Mouse (Mus musculus) forebrain, embryonic 16.5 days (tissue): ENCODE measurements at regions not wholly inside any gene's neighbourhood (a gene's known extent, or its start where the extent isn't known, plus 50 kb on each side); places are given as distances from the start of the nearest gene placed in this dataset.

Source experiments
- ATAC-seq: fragments of 200-750 bp; cut with Nextera tagmentation; 2 replicates; pipeline ENCODE4 v1.8.0; 2017; ENCODE audit warnings: mild to moderate bottlenecking, moderate library complexity
- H3K27ac ChIP-seq: fragments of 300-500 bp; sonication (generic); 2 replicates; pipeline ENCODE4 v1.5.1; 2014; ENCODE audit warnings: low read length, control low read depth
- H3K27me3 ChIP-seq: fragments of 300-500 bp; sonication (generic); replicated peaks from 2 replicates; pipeline ENCODE4 v1.6.1; 2014; ENCODE audit warnings: low read length; ENCODE audit not compliant: control insufficient read depth, insufficient read depth
- H3K36me3 ChIP-seq: fragments of 300-500 bp; sonication (generic); 2 replicates; pipeline ENCODE4 v1.6.1; 2014; ENCODE audit not compliant: control insufficient read depth, insufficient read depth
- H3K4me1 ChIP-seq: fragments of 300-500 bp; sonication (generic); replicated peaks from 2 replicates; pipeline ENCODE4 v1.6.1; 2014; ENCODE audit warnings: low read length; ENCODE audit not compliant: control insufficient read depth, insufficient read depth
- H3K4me2 ChIP-seq: fragments of 300-500 bp; sonication (generic); 2 replicates; pipeline ENCODE4 v1.6.1; 2014; ENCODE audit warnings: mild to moderate bottlenecking, low read length, control low read depth
- H3K4me3 ChIP-seq: fragments of 300-500 bp; sonication (generic); replicated peaks from 2 replicates; pipeline ENCODE4 v1.5.1; 2014; ENCODE audit warnings: mild to moderate bottlenecking, low read length, control low read depth
- H3K9ac ChIP-seq: fragments of 300-500 bp; sonication (generic); replicated peaks from 2 replicates; pipeline ENCODE4 v1.6.1; 2014; ENCODE audit warnings: low read depth, low read length, control low read depth
- H3K9me3 ChIP-seq: fragments of 300-500 bp; sonication (generic); 2 replicates; pipeline ENCODE4 v1.6.1; 2016; ENCODE audit warnings: low read length; ENCODE audit not compliant: control insufficient read depth
- WGBS: fragments of 180-500 bp; shearing (Covaris S2); extraction: QIAGEN DNeasy Blood & Tissue Kit; methylation state at CpG from one replicate; pipeline ENCODE4 v1.1.7; 2014; 5-methylcytosine and 5-hydroxymethylcytosine counted together

DNA sequence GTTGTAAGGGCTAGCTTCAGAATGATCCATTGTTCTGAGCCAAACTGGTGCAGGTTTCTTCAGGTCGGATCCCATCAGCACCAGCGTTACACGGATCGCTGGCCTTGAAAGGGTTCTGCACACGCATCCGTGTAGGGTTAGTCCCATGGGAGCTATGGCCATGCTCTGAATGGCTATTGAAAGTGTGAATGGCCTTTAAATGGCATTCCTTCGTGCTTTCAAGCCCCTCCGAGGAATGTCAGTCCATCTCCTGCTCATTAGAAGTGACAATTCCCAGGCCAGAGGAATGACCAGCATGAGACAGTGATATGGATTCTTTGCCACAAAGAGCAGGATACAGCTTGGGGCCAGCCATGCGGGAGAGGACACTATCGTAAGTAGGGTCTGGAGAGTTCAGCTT is 56.1 kb upstream of the Smyd2 start:
- Histone ChIP-seq H3K4me3 (no peak overlapping the region), H3K9me3 (no peaks in the 10 kb centered on the region), H3K27ac (no peak overlapping the region), H3K27me3 (no peaks in the 10 kb centered on the region), H3K9ac (no peak overlapping the region), H3K4me2 (no peak overlapping the region), H3K4me1 (no peaks in the 10 kb centered on the region), H3K36me3 (no peaks in the 10 kb centered on the region)
- 28% methylated on average over 10 of the region's 10 CpGs for WGBS
- ATAC-seq = no peak

DNA sequence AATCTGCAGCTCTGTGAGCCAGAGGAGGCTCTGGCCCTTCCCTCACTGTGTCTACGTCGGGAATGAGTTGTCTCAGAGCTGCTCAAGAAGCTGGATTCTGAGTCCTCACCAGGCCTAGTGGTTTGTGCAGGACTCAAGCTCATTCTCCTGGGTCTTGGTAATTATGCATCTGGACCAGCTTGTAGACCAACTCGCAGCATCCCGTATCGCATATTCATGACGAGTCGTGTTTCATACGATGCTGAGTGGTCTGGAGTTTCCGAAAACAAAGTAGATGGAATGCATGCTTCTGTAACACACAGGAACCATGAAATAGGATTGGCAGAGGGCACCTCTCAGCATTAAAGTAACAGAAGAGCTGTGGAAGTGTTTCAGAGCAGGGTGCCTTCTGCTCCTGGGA is 53.5 kb upstream of the Smyd2 start:
- no peak overlapping the region for H3K4me2 ChIP-seq

DNA sequence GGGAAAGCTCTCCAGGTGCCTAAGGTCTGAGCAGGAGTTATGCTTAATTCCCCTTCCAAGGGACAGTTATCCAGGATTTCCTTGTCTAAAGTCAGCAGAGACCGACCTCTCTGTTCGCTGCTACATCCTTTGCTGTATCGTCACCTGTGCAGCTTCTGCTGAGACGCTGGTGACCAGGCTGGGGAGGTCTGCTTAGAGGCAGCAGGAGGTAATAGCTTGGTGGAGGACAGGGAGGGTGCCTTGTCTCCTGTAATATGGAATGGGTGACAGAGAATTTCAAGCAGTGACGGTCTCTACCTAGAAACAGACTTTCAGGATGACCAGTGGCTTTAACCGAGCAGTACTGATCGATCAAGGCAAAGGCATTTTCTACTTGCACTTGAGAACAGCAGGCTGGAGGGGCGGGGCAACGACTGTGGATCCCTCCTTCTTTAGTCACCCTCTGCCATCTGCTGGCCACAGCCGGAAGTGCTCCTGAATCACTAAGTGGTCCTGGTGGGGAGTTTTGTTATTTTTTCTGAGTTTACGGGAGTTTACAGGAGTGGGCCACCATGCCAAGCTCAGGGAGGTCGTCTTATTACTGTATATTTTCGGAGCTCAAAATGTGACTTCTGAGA is 50.7 kb upstream of the Smyd2 start:
- 0 out of 2 replicates have a peak, but pooled peaks cover 3% of the 10 kb centered on the region for H3K4me1 ChIP-seq
- no peaks in the 10 kb centered on the region for H3K9me3 ChIP-seq
- 15% methylated on average over 13 of the region's 13 CpGs for WGBS
- ATAC-seq = peak; percentile 83
- 0 out of 2 replicates have a peak overlapping the region, but pooled peaks have one; percentile 7 for H3K4me3 ChIP-seq
- peak overlapping the region; percentile 31; the same call in 1 of the 2 replicates for H3K9ac ChIP-seq
- no peaks in the 10 kb centered on the region for H3K36me3 ChIP-seq
- H3K27me3 ChIP-seq = no peaks in the 10 kb centered on the region
- H3K27ac ChIP-seq = no peak overlapping the region
- H3K4me2 ChIP-seq = peak overlapping the region; percentile 40

More for the DNA sequence above, 53.5 kb upstream of the Smyd2 start:
- no peak for ATAC-seq
- H3K4me3 ChIP-seq = no peak overlapping the region
- 0 out of 2 replicates have a peak, but pooled peaks cover 3% of the 10 kb centered on the region for H3K4me1 ChIP-seq
- H3K27me3 ChIP-seq = no peaks in the 10 kb centered on the region
- 84% methylated on average over 9 of the region's 9 CpGs for WGBS
- H3K27ac ChIP-seq = no peak overlapping the region
- H3K9ac ChIP-seq = no peak overlapping the region
- H3K36me3 ChIP-seq = no peaks in the 10 kb centered on the region
- H3K9me3 ChIP-seq = no peaks in the 10 kb centered on the region
